Mouse (Mus musculus) kidney, postnatal 10 days (tissue): ENCODE data around the gene Oas1d.
"Not testable (repeated sequence)": the region's sequence is repeated elsewhere in the genome, so short reads cannot be mapped to it uniquely, and the experiment has no call there.

Source experiments
- DNase-seq: peaks from one replicate; pipeline ENCODE4 v3.0.0; 2021; ENCODE audit warnings: mixed read lengths

Gene Oas1d

GRCm38 (mm10) chr5:120902056-120902455, 12.3 kb upstream of the Oas1d start:
- DNase-seq, result no peak

GRCm38 (mm10) chr5:120906791-120907733, 7.3 kb upstream of the Oas1d start, which contains the start of gene Oas1a:
TSS of gene Oas1a (minus strand) at chr5:120907521.
- DNase-seq, result not testable (repeated sequence)

GRCm38 (mm10) chr5:120908196-120908920, 6.0 kb upstream of the Oas1d start:
- no peak for DNase-seq

- not testable (repeated sequence) for DNase-seq
These were observed 5.0 kb downstream of the Oas1d start for GRCm38 (mm10) chr5:120919156-120919935.

- no peak for DNase-seq
These were observed 6.0 kb downstream of the Oas1d start for GRCm38 (mm10) chr5:120920296-120920695.

- DNase-seq, result no peak
These were observed 9.6 kb downstream of the Oas1d start for GRCm38 (mm10) chr5:120923969-120924368.

GRCm38 (mm10) chr5:120924520-120924919, 10.2 kb downstream of the Oas1d start:
- not testable (repeated sequence) for DNase-seq

- DNase-seq, result not testable (repeated sequence)
These were observed 12.0 kb downstream of the Oas1d start for GRCm38 (mm10) chr5:120926311-120926710.

- DNase-seq, result no peak
These were observed 12.7 kb downstream of the Oas1d start for GRCm38 (mm10) chr5:120927036-120927435.

- no peak for DNase-seq
These were observed 19.6 kb downstream of the Oas1d start for GRCm38 (mm10) chr5:120933966-120934365.

GRCm38 (mm10) chr5:120937841-120938240, 23.5 kb downstream of the Oas1d start:
- DNase-seq, result no peak

- DNase-seq, result no peak
These were observed 24.2 kb downstream of the Oas1d start for GRCm38 (mm10) chr5:120938586-120938985.

- no peak for DNase-seq
These were observed 27.7 kb downstream of the Oas1d start for GRCm38 (mm10) chr5:120942076-120942475.

- no peak for DNase-seq
These were observed 38.0 kb downstream of the Oas1d start for GRCm38 (mm10) chr5:120952242-120952770.

- peak; percentile 16 for DNase-seq
These were observed 39.6 kb downstream of the Oas1d start for GRCm38 (mm10) chr5:120953974-120954373.

- DNase-seq, result peak; percentile 38
These were observed 46.7 kb downstream of the Oas1d start for GRCm38 (mm10) chr5:120961004-120961403.

GRCm38 (mm10) chr5:120966156-120966555, 51.8 kb downstream of the Oas1d start:
- no peak for DNase-seq

GRCm38 (mm10) chr5:120966894-120967293, 52.6 kb downstream of the Oas1d start:
- DNase-seq, result no peak

GRCm38 (mm10) chr5:120967355-120968133, 53.2 kb downstream of the Oas1d start:
- no peak for DNase-seq

- no peak for DNase-seq
These were observed 53.8 kb downstream of the Oas1d start for GRCm38 (mm10) chr5:120968134-120968532.

GRCm38 (mm10) chr5:120968799-120969198, 54.5 kb downstream of the Oas1d start:
- DNase-seq, result no peak

- peak; percentile 41 for DNase-seq
These were observed 55.4 kb downstream of the Oas1d start for GRCm38 (mm10) chr5:120969703-120970102.
